Mouse (Mus musculus): Measurements from ENCODE around the gene Rgs4. TPM values are rescaled to one million over a fixed set of nuclear protein-coding genes. Genes with fewer than 3 reads are reported as not detected.

The Rgs4 gene
- polyA plus RNA-seq (2015; fragmentation: Nextera tagmentation; extraction: Ambion mirVana) = 5.8 and 7.5 TPM in 2 replicates

DNA sequence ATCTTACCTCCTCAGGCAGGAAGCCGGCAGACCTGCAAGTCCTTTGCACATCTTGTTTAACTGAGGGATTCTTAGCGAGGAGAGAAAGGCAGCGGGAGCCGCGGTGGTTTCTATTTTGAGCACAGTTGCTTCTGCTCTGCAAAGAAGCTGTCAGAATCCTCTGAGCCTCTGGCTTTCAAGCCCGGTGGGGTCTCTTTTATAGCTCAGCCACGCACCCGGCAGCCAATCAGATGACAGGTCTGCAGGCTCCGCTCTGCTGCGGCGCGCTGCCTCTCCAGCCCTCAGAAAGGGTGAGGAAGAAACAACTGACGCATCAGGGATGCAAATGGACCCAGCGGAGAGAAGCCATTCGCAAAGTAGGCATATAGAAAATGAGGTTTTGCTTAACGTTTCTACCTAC lies at the start of gene Rgs4:
Rgs4 (minus strand) TSS at position 170 of the 400 bp plus-strand sequence.
- Histone ChIP-seq H3K9me3 (no peaks in the 10 kb centered on the region), H3K4me1 (no peaks in the 10 kb centered on the region), H3K27ac (no peak within 1 kb of the TSS), H3K4me2 (peak within 1 kb of the TSS; percentile 57), H3K27me3 (replicated peaks) (peaks cover 9% of the 10 kb centered on the region), H3K9ac (no peak within 1 kb of the TSS), H3K4me3 (replicated peaks) (peak within 1 kb of the TSS; percentile 30), H3K36me3 (no peaks in the 10 kb centered on the region)
- ATAC-seq (ENCODE audit: insufficient read depth, low FRiP score, low read depth) = peak; percentile 65; the same call in 1 of the 2 replicates
- under 1% methylated on average over 16 of the region's 16 CpGs for WGBS

GRCm38 (mm10) chr1:169792437-169792836 lies 45.0 kb upstream of the Rgs4 start:
- Histone ChIP-seq H3K36me3 (no peaks in the 10 kb centered on the region), H3K9me3 (no peaks in the 10 kb centered on the region), H3K27ac (no peak overlapping the region), H3K27me3 (replicated peaks) (no peaks in the 10 kb centered on the region), H3K9ac (no peak overlapping the region), H3K4me2 (no peak overlapping the region), H3K4me1 (no peaks in the 10 kb centered on the region), H3K4me3 (replicated peaks) (no peak overlapping the region)
- 87% methylated on average over 5 of the region's 5 CpGs for WGBS
- no peak for ATAC-seq (ENCODE audit: insufficient read depth, low FRiP score, low read depth)

DNA sequence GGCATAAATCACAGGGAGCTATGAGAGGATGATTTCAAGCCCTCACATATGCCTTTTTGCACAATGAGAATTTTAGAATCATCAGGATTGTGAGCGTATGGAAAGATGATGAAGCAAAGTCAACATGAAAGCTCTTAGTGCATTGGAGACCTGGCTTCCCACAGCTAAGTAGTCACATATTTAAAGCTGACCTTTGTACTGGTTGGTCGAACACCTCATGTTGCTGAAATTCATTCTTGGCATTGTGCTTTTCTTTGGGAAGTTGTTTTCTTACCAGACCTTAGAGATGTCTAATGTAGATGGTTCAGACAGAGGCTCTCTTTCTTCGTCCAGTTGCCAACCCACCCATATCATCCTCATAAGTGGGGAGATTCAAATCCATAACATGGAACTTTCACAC lies 38.5 kb upstream of the Rgs4 start:
- WGBS = 85% methylated on average over 3 of the region's 3 CpGs
- Histone ChIP-seq H3K36me3 (no peaks in the 10 kb centered on the region), H3K4me3 (replicated peaks) (no peak overlapping the region), H3K4me2 (no peak overlapping the region), H3K27me3 (replicated peaks) (no peaks in the 10 kb centered on the region), H3K4me1 (no peaks in the 10 kb centered on the region), H3K27ac (no peak overlapping the region), H3K9ac (no peak overlapping the region), H3K9me3 (no peaks in the 10 kb centered on the region)
- ATAC-seq (ENCODE audit: insufficient read depth, low FRiP score, low read depth) = no peak

DNA sequence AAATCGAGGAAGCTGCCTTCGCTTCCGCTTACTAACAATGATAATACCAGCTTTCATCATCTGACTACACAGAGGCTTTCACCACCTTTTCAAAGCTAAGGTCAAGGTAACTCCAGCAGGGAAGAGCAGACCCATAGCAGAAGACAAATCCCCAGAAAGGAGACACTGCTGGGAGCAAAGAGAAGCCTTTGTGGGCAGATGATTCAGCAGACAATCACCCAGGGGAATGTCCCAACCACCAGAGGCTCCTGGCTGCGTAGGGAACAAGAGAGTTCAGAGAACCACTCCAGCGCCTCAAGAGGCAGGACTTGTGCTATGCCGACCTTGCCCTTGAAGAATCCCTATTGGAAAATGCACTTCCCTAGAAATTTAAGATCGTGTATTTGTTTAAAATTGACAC lies 29.1 kb upstream of the Rgs4 start:
- ATAC-seq (ENCODE audit: insufficient read depth, low FRiP score, low read depth) = no peak
- H3K27me3 ChIP-seq (replicated peaks) = no peaks in the 10 kb centered on the region

GRCm38 (mm10) chr1:169764619-169764955 lies 17.1 kb upstream of the Rgs4 start:
- no peak for ATAC-seq (ENCODE audit: insufficient read depth, low FRiP score, low read depth)
- WGBS = 68% methylated on average over 2 of the region's 2 CpGs
- Histone ChIP-seq H3K4me3 (replicated peaks) (no peak overlapping the region), H3K9ac (no peak overlapping the region), H3K9me3 (no peaks in the 10 kb centered on the region), H3K4me2 (no peak overlapping the region), H3K4me1 (no peaks in the 10 kb centered on the region), H3K36me3 (no peaks in the 10 kb centered on the region), H3K27me3 (replicated peaks) (no peaks in the 10 kb centered on the region), H3K27ac (no peak overlapping the region)

More for the DNA sequence above, 29.1 kb upstream of the Rgs4 start:
- H3K4me3 ChIP-seq (replicated peaks) = no peak overlapping the region
- no peaks in the 10 kb centered on the region for H3K36me3 ChIP-seq
- H3K4me1 ChIP-seq = no peaks in the 10 kb centered on the region
- WGBS = 71% methylated on average over 7 of the region's 7 CpGs
- H3K27ac ChIP-seq = no peak overlapping the region
- H3K9me3 ChIP-seq = no peaks in the 10 kb centered on the region
- no peak overlapping the region for H3K9ac ChIP-seq
- H3K4me2 ChIP-seq = no peak overlapping the region

- Histone ChIP-seq H3K27ac (no peak overlapping the region), H3K4me2 (no peak overlapping the region), H3K9ac (no peak overlapping the region), H3K27me3 (replicated peaks) (no peaks in the 10 kb centered on the region), H3K9me3 (no peaks in the 10 kb centered on the region), H3K36me3 (no peaks in the 10 kb centered on the region), H3K4me3 (replicated peaks) (no peak overlapping the region), H3K4me1 (no peaks in the 10 kb centered on the region)
- 89% methylated on average over 9 of the region's 9 CpGs for WGBS
- ATAC-seq (ENCODE audit: insufficient read depth, low FRiP score, low read depth) = no peak
Measured at GRCm38 (mm10) chr1:169763858-169764618, 16.6 kb upstream of the Rgs4 start.

GRCm38 (mm10) chr1:169762524-169762923 lies 15.1 kb upstream of the Rgs4 start:
- no peak overlapping the region for H3K9ac ChIP-seq
- 83% methylated on average over 2 of the region's 2 CpGs for WGBS

DNA sequence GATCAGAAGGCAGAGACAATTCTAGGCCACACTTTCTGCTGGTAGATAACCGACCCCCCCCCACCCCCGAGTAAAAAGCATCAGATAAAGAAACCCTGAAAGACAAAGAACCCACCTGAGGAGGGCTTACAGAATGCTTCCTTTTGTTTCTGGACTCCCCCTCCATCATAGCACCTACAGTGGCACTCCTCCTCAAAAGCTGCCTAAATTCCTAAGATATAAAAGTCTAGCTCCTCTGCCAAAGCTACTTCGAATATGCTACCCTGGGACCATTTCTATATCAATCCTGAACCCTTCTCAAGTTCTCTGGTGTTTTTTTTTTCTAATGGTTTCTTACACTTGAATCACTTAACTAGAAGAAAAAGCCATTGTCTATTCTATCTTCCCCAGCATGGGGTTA lies 9.1 kb upstream of the Rgs4 start:
- 27% methylated on average over 3 of the region's 3 CpGs for WGBS
- H3K27ac ChIP-seq = no peak overlapping the region
- no peaks in the 10 kb centered on the region for H3K9me3 ChIP-seq
- H3K4me1 ChIP-seq = no peaks in the 10 kb centered on the region
- no peaks in the 10 kb centered on the region for H3K27me3 ChIP-seq (replicated peaks)
- no peak overlapping the region for H3K4me3 ChIP-seq (replicated peaks)
- no peak overlapping the region for H3K4me2 ChIP-seq
- ATAC-seq (ENCODE audit: insufficient read depth, low FRiP score, low read depth) = no peak
- H3K36me3 ChIP-seq = no peaks in the 10 kb centered on the region
- H3K9ac ChIP-seq = no peak overlapping the region

More at GRCm38 (mm10) chr1:169762524-169762923, 15.1 kb upstream of the Rgs4 start:
- H3K27me3 ChIP-seq (replicated peaks) = no peaks in the 10 kb centered on the region
- H3K36me3 ChIP-seq = no peaks in the 10 kb centered on the region
- no peak overlapping the region for H3K4me3 ChIP-seq (replicated peaks)
- ATAC-seq (ENCODE audit: insufficient read depth, low FRiP score, low read depth) = no peak
- H3K27ac ChIP-seq = no peak overlapping the region
- no peaks in the 10 kb centered on the region for H3K9me3 ChIP-seq
- no peaks in the 10 kb centered on the region for H3K4me1 ChIP-seq
- no peak overlapping the region for H3K4me2 ChIP-seq

GRCm38 (mm10) chr1:169752395-169752794 lies 5.0 kb upstream of the Rgs4 start:
- ATAC-seq (ENCODE audit: insufficient read depth, low FRiP score, low read depth) = no peak
- Histone ChIP-seq H3K9ac (no peak overlapping the region), H3K36me3 (no peaks in the 10 kb centered on the region), H3K4me3 (replicated peaks) (no peak overlapping the region), H3K9me3 (no peaks in the 10 kb centered on the region), H3K27ac (no peak overlapping the region), H3K4me2 (no peak overlapping the region), H3K27me3 (replicated peaks) (0 out of 2 replicates have a peak, but pooled peaks cover 7% of the 10 kb centered on the region), H3K4me1 (no peaks in the 10 kb centered on the region)
- WGBS = 9% methylated on average over 3 of the region's 4 CpGs

DNA sequence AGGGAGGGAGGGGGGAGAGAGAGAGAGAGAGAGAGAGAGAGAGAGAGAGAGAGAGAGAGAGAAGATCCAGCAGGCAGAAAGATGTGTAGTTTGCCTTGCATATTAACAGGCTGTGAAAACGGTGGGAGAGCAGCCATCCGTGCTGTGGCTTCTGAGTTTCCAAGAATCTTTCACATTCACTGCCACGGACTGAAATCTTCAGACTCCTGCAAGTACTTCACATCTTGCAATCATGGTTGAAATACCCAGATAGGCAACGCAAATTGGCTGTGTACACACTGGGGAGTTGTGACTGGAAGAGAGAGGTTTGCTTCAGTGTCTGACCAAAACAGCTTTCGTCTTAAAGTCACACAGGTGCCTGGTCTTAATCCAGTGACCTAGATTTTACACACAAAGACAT lies 997 bp upstream of the Rgs4 start:
- H3K4me2 ChIP-seq = no peak overlapping the region
- H3K27ac ChIP-seq = no peak overlapping the region
- no peaks in the 10 kb centered on the region for H3K4me1 ChIP-seq
- 41% methylated on average over 5 of the region's 5 CpGs for WGBS
- no peaks in the 10 kb centered on the region for H3K9me3 ChIP-seq
- ATAC-seq (ENCODE audit: insufficient read depth, low FRiP score, low read depth) = no peak
- peaks cover 9% of the 10 kb centered on the region for H3K27me3 ChIP-seq (replicated peaks)
- H3K36me3 ChIP-seq = no peaks in the 10 kb centered on the region
- H3K4me3 ChIP-seq (replicated peaks) = no peak overlapping the region
- no peak overlapping the region for H3K9ac ChIP-seq

DNA sequence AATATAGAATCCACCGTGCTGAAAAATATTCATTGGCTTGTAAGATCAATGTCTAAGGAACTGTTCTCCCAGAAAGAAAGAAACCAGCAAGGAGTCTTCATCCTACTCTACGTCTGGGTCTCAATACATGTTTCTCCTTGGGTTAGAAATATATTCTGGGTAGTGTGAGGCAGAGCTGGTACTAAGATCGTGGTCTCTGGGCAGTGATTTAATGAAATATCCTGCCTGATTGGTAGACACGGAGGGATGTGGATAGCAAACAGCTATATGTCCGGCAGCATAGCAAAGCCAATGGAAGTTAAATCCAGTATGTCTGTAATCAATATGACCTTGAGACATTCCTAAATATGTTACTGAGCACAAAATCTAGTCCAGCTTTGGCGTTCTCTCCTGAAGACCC lies 460 bp upstream of the Rgs4 start:
- H3K4me3 ChIP-seq (replicated peaks) = peak overlapping the region; percentile 30
- no peaks in the 10 kb centered on the region for H3K4me1 ChIP-seq
- WGBS = 46% methylated on average over 6 of the region's 6 CpGs
- ATAC-seq (ENCODE audit: insufficient read depth, low FRiP score, low read depth) = no peak
- H3K9me3 ChIP-seq = no peaks in the 10 kb centered on the region
- no peak overlapping the region for H3K27ac ChIP-seq
- H3K36me3 ChIP-seq = no peaks in the 10 kb centered on the region
- H3K9ac ChIP-seq = no peak overlapping the region
- H3K4me2 ChIP-seq = peak overlapping the region; percentile 57
- H3K27me3 ChIP-seq (replicated peaks) = peaks cover 9% of the 10 kb centered on the region

DNA sequence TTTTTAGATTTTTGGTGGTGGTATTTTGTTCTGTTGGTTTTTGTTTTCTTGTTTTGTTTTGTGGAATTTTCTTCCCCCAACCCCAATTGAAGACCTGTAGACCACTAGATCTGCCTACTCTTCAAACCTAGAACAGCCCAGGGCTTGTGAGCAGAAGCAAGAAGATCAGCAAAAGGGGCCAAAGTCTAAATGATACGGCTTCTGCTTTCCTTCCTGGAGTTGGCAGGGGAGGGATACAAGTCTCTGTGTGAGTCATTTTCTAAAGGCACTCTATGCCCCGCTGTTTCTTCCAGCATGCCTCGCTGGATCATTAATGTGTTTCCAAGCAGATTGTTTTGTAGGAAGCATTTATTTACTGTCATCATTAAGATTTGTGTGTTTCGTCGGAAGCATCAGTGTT lies 6.3 kb downstream of the Rgs4 start:
- Histone ChIP-seq H3K27me3 (replicated peaks) (no peaks in the 10 kb centered on the region; the same call in 1 of the 2 replicates), H3K9ac (no peak overlapping the region), H3K27ac (no peak overlapping the region), H3K4me2 (no peak overlapping the region), H3K36me3 (no peaks in the 10 kb centered on the region), H3K9me3 (no peaks in the 10 kb centered on the region), H3K4me3 (replicated peaks) (no peak overlapping the region), H3K4me1 (no peaks in the 10 kb centered on the region)
- WGBS = 79% methylated on average over 5 of the region's 5 CpGs
- no peak for ATAC-seq (ENCODE audit: insufficient read depth, low FRiP score, low read depth)

- Histone ChIP-seq H3K36me3 (no peaks in the 10 kb centered on the region), H3K4me3 (replicated peaks) (no peak overlapping the region), H3K4me2 (no peak overlapping the region), H3K27ac (no peak overlapping the region), H3K27me3 (replicated peaks) (no peaks in the 10 kb centered on the region), H3K9ac (no peak overlapping the region), H3K4me1 (no peaks in the 10 kb centered on the region), H3K9me3 (no peaks in the 10 kb centered on the region)
- ATAC-seq (ENCODE audit: insufficient read depth, low FRiP score, low read depth) = no peak
- WGBS = 80% methylated on average over 6 of the region's 6 CpGs
Measured at GRCm38 (mm10) chr1:169737231-169737630, 10.2 kb downstream of the Rgs4 start.

Measured in stomach, embryonic 15.5 days (tissue).